Mouse (Mus musculus): ENCODE measurements around the gene Nt5c. TPM values are rescaled to one million over a fixed set of nuclear protein-coding genes. Genes with fewer than 3 reads are reported as not detected.
A peak's percentile ranks its signal among the peaks of the same experiment; 100 is the strongest.
"Not testable (repeated sequence)": the region's sequence is repeated elsewhere in the genome, so short reads cannot be mapped to it uniquely, and the experiment has no call there.

Gene Nt5c
- 10 to 100 TPM; 68.8 to 72.5 TPM for total RNA-seq (2021)
- long read RNA-seq, experiment 1, transcript Nt5c-204 (2 exons, 395 nt) = minor isoform, 5 of 39 reads
- long read RNA-seq, experiment 1, transcript Nt5c-201 (5 exons, 858 nt) = major isoform, 23 of 39 reads
- long read RNA-seq, experiment 1, partial matches to known transcripts = 1 of 39 reads
- long read RNA-seq, experiment 1, other reads (novel, unspliced or antisense) = 6 of 39 reads
- long read RNA-seq, experiment 2, transcript Nt5c-203 (3 exons, 907 nt) = minor isoform, 7 of 98 reads
- long read RNA-seq, experiment 2, transcript Nt5c-204 (2 exons, 395 nt) = minor isoform, 9 of 98 reads
- long read RNA-seq, experiment 2, transcript Nt5c-201 (5 exons, 858 nt) = major isoform, 61 of 98 reads
- long read RNA-seq, experiment 2, partial matches to known transcripts = 4 of 98 reads
- long read RNA-seq, experiment 2, other reads (novel, unspliced or antisense) = 16 of 98 reads

DNA sequence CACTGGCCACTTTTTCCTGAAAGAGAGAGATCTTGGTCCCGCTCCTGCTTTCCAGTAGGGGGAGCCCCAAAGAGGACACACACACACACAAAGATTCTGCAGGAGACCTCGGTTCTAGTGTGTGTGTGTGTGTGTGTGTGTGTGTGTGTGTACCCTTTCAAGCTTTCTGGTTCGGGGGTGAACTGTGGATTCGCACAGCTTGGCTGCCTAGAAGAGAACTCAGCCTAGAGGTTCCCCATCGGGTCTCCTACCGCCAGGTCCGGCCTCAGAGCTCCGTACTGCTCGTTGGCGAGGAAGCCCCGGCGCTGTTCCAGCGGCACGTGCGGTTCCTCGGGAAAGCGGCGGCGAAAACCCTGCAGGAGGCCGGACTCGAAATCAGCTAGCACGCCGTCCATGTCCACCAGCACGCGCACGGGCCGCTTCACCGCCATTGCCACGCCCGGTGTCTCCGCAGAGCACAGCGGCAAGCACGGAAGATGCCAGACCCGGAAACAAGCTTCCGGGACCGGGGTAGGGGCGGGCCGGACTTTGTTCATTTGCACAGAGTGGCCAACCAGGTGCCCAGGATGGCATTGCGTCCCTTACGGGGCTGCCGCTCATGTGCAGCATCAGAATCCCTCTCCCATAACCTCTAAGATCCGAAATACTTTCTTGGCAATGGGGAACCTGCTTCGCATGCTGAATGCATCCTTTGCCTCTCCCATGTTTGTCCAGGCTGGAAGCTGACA, at the start of gene Nt5c:
Nt5c (minus strand) TSS at position 507 of the 728 bp plus-strand sequence.
- DNase-seq (ENCODE audit: low spot score in 2 of 2) = peak; percentile 82 to 85

DNA sequence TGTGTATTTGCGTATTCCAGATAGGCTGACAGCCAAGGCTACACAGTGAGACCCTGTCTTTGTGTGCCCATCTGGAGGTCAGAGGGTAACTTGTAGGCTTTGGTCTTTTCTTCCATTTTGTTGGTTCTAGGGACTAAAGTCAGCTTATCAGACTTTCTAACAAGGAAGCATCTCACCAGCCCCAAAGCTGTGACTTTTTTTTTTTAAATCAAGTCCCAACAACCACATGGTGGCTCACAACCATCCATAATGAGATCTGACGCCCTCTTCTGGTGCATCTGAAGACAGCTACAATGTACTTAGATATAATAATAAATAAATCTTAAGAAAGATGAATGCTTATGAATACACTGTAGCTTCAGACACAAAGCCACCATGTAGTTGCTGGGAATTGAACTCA, 46.4 kb upstream of the Nt5c start:
- DNase-seq (ENCODE audit: low spot score in 2 of 2) = no peak

DNA sequence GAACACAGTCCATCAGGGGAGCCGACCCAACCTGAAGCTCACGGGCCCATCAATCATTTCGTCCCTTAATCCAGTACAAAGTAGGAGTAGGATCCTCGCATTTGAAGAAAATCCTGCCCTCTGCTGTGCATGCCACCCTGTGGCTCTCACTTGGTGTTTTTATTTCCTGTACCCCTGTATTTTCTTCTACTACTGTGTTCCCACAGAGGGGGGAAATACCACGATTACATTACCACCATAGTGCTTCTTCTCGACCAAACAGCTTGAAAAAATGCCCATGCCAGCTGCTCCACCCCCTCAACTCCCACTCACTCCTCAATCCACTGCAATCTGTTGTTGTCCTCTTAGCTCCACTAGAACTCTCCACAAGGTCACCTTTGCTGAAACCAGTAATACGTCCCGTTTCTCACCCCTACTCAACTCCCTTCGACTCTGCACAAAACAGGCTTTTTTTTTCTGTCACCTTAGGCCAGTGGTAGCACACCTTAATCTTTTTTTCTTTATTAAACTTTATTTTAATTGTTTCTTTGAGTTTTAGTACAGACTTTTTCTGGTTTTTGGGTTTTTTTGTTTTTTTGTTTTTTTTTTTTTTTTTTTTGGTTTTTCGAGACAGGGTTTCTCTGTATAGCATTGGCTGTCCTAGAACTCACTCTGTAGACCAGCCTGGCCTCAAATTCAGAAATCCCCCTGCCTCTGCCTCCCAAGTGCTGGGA, 45.4 kb upstream of the Nt5c start:
- DNase-seq (ENCODE audit: low spot score in 2 of 2) = peak in 1 of 2 experiments; percentile 55

DNA sequence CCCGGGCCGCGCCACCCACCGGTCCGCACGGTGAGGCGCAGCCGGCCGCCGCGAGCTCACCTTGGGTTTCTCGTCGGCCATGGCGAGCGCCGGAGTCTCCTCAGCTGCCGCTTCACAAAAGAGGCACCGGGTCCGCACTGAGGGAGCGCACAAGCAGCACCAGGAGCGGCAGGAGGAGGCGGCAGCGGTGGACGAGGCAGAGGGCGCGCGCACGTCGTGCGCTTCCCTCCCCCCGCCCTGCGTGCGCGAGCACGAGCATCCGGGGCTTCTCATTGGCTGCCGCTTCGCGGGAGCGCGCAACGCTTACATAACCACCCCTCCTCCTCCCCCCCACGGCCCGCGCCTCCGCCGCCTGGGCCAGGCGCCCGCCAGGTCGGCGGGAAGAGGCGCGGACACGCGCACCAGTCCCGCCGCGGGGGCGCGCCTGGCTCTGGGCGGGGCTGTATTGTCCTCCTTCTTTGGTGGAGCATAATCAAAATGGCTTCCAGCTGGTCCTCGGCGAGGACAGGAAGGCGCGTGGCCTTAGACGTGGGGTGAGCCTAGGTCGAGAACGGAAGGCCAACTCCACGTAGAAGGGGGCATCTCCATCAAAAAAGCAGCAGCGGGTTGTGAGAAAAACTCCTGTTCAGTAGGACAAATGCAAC, 44.5 kb upstream of the Nt5c start, which contains the start of gene Sumo2:
Sumo2 (minus strand) TSS at position 239 of the 644 bp plus-strand sequence.
- peak; percentile 98 to 99 for DNase-seq (ENCODE audit: low spot score in 2 of 2)

DNA sequence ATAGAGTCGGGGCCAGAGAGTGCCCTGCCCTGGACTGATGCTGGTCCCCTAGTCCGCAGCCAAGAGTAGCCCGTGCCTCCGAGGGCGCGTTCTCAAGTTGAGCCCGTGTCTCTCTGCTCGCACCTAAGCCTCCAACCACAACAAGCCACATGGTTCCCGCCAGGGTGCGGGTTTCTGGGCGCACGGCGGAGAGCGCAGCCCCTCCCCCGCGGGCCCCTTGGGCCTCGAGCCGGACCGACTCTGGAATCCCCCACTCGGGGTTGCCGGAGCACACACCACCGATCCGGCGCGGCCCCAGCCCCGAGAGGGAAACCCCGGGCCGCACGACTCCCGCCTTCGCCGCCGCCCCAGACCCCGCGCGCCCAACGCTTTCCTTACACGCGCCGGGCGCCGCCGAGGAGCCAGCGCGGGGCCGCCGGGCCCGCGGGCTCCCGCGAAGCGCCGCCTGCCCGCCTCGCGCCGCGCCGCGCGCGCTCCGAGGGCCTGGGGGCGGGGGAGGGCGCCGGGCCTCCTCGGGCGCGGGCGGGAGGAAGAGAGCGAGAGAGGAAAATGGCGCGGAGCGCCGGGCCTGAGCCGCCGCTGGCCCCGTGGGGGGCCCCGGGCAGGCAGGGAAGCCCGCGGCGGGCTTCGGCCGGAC, 43.9 kb upstream of the Nt5c start:
- DNase-seq (ENCODE audit: low spot score in 2 of 2) = peak; percentile 51 to 71

DNA sequence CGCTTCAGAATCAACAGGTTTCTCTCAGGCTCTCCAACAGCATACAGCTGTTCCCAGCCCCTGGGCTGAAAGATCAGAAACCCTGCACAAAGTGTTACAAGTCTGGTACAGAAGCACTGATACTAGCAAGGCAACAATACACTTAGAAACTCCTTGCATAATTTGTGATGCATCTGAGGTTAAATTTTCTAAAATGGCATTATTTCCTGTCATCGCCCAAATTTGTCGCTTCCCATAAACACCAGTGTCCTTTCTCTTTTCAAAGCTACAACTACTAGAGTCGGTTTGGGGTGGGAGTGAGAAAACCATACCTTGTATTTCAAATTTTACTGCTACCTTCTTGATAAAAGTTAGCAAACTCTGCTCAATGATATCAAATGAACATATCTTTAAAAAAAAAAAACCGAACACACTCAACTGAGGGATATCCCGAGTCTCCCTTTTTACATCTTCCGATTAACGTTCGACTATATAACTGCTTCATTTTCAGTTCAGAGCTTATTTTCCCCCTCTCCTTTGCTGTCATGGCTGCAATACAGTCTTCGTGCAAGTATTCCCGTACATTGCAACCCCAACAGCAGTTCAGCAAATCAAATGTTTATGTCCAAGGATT, 43.2 kb upstream of the Nt5c start:
- DNase-seq (ENCODE audit: low spot score in 2 of 2) = no peak

DNA sequence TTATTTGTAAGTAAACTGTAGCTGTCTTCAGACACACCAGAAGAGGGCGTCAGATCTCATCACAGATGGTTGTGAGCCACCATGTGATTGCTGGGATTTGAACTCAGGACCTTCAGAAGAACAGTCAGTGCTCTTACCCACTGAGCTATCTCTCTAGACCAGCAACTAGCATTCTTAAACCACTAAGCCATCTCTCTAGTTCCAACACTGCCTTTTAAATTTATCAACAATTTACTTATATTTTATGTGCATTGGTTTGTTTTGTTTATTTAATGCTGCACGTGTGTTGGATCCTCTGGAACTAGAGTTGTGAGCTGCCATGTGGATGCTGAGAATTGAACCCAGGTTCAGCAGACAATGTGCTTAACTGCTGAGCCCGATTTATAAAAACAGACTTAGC, 34.8 kb upstream of the Nt5c start:
- not testable (repeated sequence) for DNase-seq (ENCODE audit: low spot score in 2 of 2)

DNA sequence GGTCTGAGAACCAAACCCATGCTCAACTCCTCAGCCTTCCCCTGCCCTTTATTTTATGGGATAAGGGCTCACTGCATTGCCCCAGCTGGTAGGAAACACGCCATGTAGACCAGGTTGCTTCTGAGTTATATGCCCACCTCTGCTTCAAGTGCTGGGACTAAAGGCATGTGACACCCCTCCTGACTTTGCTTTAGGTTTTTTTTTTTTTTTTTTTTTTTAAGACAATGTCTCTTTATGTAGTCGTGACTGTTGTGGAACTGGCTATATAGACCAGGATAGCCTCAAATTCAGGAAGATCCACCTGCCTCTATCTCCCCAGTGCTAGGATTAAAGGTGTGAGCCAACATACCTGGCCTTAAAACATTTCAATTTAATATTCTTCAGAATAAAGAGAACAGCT, 31.0 kb upstream of the Nt5c start:
- no peak for DNase-seq (ENCODE audit: low spot score in 2 of 2)

DNA sequence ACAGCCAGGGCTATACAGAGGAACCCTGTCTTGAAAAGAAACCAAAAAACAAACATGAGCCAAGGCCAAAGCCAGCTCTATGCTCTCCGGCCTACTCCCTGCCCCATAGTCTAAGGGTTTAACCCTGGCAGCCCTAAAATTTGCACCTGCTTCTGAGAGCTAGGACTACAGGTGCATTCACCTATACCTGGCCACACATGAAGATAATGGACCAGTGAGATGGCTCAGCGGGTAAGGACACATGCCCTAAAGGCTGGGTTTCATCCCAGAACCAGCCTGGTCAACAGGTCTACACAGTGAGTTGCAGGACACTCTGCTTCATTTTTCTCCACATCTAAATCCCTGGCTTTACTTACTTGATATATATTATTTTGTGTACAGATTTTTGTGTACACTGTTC, 30.6 kb upstream of the Nt5c start:
- no peak for DNase-seq (ENCODE audit: low spot score in 2 of 2)

DNA sequence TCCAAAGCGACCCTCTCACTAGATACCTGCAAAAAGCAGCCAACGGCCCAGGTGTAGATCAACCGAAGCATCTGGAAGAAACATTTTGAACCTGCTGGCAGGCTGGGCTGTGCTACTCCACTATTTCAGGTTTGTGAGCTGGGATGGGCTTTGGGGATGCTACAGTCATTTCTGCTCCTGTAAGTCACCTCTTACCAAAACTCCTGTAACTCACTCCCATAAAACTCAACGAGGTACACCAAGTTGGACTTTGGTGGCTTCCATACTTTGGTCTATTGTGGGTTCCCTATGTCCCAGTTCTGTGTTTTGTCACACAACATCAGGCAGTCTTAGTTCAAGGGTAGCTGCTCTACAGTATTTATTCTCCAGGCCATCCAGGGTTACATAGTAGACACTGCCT, 29.4 kb upstream of the Nt5c start:
- no peak for DNase-seq (ENCODE audit: low spot score in 2 of 2)

DNA sequence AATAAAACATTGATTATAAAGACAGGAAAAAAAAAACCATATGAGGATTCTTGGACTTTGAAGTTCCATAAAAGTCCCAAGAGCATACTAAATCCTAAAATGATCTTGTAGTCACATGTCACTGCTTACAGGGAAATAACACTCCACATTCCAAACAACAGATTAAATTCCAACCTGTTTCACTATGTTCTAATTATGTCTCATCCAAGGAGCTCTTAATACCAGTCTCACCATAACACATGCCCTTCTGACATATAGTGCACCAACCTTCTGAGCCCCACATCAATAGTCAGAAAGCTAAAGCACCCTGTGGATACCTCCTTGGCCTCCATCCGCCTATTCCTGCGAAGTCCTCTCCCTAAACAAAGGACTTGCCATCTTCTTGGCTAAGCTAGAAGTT, 28.6 kb upstream of the Nt5c start:
- no peak for DNase-seq (ENCODE audit: low spot score in 2 of 2)

DNA sequence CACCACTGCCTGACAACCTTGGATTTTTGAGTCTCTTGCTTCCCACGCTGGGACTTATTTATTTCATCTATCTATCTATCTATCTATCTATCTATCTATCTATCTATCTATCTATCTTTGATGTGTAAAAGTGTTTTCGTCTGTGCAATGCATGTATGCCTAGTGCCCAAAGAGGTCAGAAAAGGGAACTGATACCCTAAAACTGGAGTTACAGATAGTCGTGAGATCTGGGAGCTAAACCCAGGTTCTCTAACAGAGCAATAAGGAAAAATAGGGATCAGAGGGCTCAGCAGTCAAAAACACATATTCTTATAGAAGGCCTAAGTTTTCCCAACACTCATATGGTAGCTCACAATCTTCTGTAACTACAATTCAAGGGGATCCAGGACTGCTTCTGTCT, 27.9 kb upstream of the Nt5c start:
- DNase-seq (ENCODE audit: low spot score in 2 of 2) = no peak

DNA sequence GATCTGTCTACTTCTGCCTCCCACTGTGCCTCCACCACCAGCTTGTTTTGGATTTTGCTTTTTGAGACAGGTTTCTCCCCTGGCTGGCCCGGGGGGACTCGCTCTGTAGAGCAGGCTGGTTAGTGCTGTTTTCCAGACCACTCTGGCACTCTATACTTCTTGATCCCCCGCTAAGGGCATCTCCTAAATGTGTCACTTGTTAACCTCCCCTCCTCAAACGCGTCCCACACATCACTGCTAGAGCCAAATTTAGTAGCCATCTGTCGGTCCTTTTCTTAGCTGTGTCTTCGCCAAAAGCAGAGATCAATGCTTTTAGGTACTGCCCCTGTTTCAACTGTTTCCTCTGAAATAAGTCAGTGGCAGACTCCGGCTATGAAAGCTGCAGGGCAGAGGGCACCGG, 27.0 kb upstream of the Nt5c start:
- DNase-seq (ENCODE audit: low spot score in 2 of 2) = no peak

DNA sequence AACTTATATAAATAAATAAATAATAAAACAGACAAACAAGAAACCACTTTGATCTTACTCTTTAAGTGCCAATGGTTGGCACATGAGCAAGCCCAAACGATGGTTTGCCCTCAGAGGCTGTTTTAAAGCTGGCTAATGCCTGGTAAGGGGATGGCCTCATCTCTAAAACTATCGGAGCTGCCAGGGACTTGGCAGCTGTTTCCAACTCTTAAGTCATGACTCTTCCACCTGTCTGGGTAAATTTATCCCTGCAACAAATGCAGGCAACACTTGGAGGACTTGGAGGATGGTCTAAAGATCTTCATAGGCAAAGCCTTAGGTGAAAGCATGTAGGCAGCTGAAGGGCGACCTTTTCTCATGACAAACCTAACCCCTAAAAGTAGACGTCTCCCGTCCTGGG, 25.3 kb upstream of the Nt5c start:
- no peak for DNase-seq (ENCODE audit: low spot score in 2 of 2)

DNA sequence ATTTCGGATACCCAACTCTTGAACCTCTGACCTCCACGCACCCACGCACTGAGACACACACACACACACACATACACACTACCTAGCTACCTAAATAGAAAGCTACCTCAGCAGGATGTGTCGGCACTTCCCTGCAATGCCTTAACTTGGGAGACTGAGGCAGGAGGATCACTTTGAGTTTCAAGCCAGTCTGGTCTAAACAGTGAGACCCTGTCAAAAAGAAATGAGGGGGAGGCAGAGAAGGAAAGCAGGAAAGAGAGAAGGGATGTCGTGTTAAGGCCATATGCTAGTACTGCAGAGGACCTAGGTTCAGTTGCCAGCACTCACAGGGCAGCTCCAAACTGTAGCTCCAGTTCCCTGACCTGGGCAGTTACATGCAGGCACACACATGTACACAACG, 23.4 kb upstream of the Nt5c start:
- DNase-seq (ENCODE audit: low spot score in 2 of 2) = no peak

DNA sequence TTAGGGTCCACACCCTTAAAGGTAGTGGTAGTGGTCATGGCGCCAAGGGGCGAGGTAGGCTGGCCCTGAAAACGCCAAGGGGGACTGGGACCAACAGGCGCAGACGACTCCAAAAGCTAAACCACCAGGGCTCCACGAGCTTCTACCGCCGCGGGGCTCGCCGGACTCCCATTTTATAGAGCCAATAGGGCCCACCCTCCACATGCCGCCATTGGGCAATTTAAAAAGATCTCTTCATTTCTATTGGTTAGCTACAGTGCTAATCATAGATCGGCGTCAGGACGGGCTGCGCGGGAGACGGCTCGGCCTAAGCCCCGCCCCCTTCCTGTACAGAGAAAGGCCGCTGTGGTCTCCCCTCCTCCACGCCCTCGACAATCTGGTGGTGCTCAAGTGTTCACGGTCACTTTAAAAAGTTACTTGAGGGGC, 22.6 kb upstream of the Nt5c start, which contains the start of gene Jpt1:
Jpt1 (minus strand) TSS at position 150 of the 426 bp plus-strand sequence.
- DNase-seq (ENCODE audit: low spot score in 2 of 2) = peak; percentile 99

DNA sequence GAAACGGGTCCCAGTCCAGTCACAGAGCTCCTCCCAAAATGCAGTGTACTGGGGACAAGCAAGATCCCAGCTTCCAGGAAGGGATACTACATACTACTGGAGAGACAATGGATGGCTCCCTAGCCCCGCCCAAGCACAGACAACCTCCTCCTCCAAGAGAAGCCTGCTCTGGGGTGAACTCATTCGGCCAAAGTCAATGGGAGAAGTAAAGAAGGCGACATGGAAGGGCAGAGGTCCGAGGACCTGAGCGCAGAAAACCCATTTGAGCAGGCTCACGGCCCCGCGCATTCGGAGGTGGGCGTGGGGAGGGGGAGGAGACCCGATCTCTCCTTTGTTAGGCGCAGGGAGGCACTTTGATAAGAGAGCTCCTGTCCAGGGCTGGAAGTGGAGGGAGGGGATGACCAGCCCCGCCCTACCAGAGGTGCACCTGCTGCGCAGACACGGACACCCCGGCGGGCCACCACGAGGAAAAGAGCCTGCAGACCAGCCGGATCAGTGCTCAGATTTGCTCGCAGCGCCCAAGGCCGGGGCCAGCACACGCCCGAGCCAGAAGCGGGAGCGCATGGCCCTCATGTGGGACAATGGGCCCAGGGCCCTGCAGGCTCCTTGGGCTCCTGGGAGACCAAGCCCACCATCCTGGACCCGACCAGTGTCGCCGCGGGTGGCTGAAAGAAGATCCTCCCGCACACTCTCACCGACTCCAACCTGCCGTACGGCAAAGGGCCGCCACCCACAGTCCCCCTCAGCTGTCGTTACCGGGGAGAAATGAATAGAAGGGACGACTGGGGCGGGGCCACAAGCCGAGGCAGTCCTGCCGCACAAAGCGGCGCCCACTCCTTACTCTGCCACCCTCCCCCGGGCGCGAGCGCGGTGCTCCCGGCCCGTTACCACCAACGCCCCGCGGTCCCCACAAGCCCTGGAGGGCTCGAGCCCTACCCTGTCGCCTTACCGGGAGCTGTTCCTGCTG, 21.9 kb upstream of the Nt5c start:
- DNase-seq (ENCODE audit: low spot score in 2 of 2) = no peak

DNA sequence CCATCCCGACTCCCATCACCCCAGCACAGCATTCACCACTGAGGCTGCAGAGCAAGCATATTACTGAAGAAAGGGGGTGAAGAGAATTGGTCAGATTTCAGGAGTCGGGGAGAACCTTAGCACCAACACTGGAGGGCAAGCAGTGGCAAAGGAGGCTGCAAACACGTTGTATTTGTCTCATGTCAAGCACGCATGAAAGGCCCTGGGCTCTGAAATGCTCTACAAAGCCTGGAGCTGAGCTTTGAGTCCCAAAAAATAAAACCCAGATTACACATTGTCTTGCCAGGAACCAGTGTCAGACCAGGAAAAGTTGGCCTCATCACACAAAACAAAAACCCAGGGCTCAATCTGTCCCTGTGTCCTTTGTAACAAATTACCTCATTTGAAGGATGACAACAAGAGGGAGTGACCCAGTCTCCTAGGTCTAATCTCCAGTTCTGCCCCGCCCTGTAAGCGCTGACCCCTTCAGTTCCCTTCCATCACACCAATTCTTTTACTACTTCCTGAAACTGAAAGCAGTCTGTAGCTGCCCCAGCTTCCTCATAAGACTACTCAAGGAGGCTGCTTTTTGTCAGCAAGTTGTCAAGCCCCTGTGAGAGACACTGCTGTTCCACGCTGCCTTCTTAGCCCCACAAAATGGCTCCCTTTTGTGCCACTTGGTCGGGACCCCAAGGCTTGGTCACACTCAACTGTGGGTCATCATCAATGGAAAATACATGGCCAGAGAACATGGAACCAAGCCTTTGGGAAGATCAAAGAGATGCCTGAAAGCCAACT, 20.9 kb upstream of the Nt5c start:
- no peak for DNase-seq (ENCODE audit: low spot score in 2 of 2)
